Mouse (Mus musculus): ENCODE measurements around the gene Mvb12b.

- no peak for TF ChIP-seq POLR2A (IDR thresholded peaks at IDR 0.05; ENCODE audit: borderline replicate concordance, extremely low read depth, low read depth, low read length)
- no peak for TF ChIP-seq CTCF (IDR thresholded peaks at IDR 0.05; ENCODE audit: insufficient read depth, low read length)
Measured at GRCm38 (mm10) chr2:33836660-33837213, 51.0 kb downstream of the Mvb12b start.
